Mouse (Mus musculus): ENCODE measurements around the gene Umad1.
A peak's percentile ranks its signal among the peaks of the same experiment; 100 is the strongest.

Umad1 gene

DNA sequence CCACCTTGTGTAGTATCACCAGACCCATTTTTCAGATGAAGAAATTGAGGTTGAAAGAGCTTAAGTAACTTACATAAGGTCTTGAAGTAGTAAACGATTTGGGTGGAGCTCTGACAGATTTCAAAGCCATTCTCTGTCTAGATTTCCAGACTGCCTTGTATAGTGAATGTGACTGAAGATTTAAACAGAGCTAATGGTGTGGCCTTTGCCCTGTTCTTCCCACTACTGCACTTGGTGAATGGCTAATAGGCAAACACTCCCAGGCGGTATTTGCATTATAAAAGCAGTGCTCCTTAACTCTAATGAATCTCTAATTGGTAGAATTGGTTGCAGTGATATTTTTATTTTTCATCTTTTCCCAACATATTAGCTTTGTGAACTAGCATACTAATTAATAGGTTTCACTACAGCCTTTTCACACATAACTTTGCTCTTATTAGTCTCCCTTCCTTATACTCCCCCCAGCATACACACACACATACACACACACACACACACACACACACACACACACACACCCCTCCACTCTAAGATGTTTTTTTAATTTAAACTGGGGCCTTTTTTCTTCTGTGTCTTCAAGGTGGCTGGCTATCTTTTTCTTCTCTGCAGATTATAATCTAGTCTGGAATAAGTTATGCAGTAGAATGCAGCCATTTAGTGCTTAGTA lies 109.2 kb downstream of the Umad1 start:
- DNase-seq (ENCODE audit: low spot score), result no peak

DNA sequence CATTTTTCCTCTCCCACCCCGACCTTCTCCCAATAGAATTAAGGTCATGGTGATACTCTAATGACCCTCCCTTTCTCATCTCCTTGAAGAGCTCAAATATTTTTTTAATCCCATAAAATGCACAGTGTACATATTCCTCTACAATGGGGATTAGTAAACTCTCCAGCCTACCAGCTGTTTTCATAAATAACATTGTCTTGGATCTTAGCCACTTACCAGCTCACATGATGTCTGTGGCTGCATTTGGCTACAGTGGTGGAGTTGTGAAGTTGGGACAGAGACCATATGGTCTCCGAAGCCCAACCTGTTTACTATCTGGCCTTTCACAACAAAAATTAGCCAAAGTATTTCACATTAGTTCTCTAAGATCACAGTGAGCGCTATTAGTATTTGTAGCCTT lies 111.5 kb downstream of the Umad1 start:
- peak; percentile 69 for DNase-seq (ENCODE audit: low spot score)

DNA sequence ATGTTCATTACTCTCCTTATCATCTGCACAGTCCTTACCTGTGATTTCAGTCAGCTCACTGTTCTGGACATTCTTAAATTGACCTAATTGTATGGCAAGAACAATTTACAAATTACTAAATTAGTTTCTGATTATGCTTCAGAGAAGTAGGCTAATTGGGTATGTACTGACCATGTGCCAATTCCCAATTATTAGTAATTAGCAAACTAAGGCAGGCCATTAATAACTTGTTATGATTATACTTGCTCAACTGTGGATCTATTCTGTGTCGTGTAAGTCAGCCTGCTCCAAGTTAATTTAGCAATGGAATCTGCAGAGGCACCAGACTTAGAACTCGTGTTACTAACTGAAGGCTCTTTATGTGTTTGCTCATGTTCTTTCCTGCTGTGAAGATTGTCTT lies 114.0 kb downstream of the Umad1 start:
- DNase-seq (ENCODE audit: low spot score), result no peak

DNA sequence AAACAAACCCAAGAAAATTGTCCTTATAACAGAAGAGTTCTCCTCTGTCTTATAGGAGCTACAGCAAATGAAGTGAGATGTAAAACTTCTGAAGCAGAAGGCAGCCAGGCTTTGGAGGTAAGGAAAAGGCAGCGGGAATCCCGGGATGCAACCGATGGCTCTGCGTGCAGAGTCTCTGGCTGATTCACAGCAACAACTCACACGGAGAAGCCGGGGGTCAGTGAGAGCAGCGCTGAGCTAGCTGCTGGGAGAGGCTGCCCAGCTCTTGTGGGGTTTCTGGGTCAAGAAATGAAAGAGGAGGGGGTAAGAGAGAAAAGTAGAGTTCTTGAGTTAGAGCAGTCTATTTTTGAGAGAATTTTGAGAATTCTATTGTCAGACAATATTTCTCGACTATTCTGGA lies 114.8 kb downstream of the Umad1 start:
- DNase-seq (ENCODE audit: low spot score), result no peak

DNA sequence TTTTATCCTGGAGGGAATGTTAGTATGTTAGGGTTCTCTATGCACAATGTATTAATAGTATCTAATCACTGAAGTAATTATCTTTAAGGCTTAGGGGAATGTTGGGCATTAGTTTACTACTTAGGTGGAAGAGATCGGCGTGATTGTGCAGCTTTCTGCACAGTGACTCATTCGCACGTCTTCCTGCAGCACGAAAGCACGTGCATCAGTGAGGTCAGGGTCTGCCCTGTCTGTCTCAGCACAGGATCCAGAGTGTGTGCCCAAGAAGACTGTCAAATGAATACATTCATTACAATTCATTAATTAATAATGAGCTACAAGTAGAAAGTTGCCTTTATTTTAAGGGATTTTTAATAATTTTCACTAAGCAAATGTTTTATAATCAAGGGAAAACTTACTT lies 115.2 kb downstream of the Umad1 start:
- no peak for DNase-seq (ENCODE audit: low spot score)

DNA sequence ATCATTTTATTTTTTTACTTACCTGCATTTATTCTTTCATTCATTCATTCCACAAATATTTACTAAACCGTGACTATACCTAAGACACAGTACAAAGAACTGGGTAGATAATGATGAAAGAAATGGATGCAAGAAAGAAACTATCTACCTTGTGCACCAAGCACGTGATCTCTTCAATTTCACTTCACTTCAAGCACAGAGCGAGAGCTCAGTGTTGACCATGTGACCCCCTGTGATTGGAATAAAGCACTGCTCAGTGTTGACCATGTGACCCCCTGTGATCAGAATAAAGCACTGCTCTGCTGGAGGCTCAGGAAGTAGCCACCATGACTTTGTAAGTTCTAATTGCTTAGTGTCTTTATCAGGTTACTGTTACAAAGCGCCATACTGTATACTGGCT lies 115.6 kb downstream of the Umad1 start:
- no peak for DNase-seq (ENCODE audit: low spot score)

DNA sequence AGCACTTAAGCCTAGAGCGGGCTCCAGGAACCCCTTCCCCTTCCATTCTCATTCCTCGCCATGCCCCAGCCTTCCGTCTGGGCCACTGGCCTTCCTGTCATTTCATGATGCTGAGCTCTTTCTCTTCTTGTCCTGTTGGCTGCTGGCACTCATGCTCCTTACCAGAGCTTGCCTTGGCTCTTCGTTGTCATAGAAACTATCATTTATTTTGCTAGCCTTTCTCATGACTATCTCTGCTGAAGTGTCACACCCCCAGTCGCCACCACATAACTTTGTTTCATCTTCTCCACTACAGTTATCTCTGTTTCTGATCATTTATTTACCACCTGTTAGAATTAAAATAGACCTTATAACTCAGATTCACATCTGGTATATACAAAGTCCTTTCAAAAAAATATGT lies 117.3 kb downstream of the Umad1 start:
- DNase-seq (ENCODE audit: low spot score), result no peak

DNA sequence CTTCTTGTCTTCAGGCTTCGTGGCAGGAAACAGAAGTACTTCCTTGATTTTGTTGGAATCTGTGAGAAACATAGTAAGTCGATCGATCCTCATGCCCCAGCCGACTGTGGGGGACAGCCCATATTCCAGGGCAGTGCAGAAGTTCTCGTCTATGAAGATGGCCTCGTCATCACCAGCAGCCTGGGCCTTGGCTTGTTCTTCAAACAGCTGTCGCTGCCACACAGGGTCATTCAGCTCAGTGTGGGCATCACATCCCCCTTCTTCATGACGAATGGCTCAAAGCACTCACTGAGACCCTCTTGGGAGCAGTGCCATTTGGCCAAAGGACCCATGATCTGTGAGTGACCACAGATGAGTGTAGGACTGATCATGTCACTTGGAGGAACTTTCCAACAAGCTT lies 118.6 kb downstream of the Umad1 start:
- no peak for DNase-seq (ENCODE audit: low spot score)

DNA sequence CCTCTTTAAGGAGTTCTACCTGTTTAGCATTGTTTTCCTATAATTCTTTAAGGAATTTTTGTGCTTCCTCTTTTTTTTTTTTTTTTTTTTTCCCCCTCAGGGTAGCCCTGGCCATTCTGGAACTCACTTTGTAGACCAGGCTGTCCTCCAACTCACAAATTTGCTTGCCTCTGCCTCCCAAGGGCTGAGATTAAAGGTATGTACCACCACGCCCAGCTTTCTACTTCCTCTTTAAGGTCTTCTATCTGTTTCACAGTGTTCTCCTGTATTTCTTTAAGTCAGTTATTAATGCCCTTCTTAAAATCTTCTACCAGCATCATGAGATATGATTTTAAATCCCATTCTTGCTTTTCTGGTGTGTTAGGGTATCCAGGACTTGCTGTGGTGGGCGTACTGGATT lies 130.2 kb downstream of the Umad1 start:
- DNase-seq (ENCODE audit: low spot score), result no peak

DNA sequence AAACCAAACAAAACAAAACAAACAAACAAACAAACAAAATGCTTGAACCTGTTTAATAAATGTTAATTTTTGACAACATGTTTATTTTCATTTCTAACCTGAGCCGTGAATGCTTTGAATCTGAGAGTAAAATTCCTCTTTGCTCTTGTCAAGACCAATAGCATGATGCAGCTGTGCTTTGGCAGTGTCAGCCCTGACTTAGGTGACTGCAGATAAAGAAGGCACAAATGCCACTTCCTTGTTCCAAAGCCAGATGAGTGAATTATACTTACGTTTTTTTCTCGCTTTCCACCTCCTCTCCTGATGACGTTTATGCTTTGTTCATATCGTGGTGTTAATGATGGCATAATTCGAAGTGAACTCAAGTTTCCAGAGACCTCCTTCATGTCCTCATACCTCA lies 131.2 kb downstream of the Umad1 start:
- DNase-seq (ENCODE audit: low spot score), result no peak

DNA sequence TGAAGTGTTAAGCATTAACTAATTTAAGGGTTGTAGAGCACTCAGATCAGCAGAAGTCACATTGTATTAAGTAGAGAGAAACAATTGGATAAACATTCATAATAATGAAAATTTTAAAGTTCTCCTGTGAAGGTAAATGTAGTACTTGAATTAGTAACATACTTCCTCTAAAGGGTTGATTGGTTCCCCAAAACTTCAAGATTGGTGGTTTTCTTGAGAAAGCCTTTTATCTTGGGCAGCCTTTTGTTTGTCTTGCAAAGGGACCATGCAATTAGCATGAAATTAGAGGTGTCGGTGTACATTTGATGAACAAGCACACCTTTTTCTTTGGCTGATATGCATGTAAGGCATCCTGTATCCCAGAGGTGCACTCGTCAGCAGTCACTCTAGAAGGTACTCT lies 131.8 kb downstream of the Umad1 start:
- DNase-seq (ENCODE audit: low spot score), result no peak

DNA sequence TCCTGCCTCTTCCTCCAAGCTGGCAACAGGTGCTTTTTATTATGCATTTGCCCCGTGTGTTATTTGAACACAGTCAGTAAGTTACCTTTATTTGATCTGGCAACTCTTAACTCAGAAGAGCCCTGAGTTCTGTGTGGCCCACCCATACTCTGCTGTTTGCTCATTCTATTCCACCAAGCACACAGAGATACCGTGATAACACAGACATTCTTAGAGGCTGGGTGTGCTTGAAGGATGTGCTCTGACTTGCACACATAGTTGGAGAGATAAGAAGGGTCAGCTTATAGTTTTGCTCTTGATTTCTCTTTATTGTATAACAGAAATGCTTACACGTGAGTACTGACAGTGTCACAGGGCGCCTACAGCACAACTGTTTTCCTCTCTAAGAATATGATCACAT lies 133.9 kb downstream of the Umad1 start:
- DNase-seq (ENCODE audit: low spot score), result no peak

DNA sequence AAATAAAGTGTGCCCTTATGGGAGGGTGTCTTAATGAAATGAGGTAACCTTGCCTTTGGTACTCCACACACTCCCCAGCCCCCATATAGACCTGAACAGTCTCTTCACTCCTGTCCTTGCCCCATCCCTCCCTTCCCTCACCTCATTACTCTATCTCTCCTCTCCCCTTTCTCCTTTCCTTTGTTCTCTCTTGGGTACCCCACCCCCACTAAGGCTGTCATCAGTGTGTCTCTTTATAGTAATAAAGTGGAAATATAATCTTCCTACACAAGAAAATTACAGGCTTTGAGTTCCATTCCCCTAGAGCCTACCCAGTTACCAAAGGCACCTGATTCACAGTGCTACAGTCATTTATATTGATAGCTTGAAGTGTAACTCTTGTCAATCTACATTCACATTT lies 135.0 kb downstream of the Umad1 start:
- DNase-seq (ENCODE audit: low spot score), result no peak

DNA sequence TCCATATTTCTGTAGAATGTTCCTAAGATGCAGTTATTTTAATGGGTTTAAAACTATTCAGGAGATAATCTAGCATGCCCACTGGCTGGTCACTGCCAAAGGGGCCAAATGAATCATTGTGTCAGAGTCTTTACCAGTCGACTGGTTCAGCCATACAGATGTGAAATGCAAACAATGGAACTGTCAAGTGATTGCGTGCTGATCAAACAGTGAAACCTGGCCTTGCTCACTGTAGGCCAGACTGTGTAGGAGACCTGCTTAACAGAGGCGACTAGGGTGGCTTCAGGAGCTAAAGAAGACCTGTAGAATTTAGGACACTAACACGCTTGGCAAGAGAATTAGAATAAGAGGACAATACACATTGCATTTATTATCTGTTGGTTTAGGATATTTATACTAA lies 136.0 kb downstream of the Umad1 start:
- DNase-seq (ENCODE audit: low spot score), result no peak

DNA sequence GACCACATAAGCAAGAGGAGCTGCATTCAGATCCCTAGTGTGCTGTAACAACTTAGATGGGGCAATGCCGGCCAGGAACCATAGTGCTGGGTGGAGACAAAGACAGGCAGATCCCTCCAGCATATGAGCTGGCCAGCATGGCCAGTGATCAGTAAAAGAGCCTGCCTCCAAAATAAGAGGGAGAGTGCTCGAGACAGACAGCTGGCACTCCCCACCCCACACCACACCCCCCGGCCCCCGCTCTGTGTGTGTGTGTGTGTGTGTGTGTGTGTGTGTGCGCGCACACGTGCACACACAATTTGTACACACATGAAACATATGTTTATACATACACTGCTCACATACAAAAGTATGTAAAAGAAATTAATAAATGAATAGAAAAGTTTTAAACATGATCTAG lies 138.2 kb downstream of the Umad1 start:
- DNase-seq (ENCODE audit: low spot score), result no peak

DNA sequence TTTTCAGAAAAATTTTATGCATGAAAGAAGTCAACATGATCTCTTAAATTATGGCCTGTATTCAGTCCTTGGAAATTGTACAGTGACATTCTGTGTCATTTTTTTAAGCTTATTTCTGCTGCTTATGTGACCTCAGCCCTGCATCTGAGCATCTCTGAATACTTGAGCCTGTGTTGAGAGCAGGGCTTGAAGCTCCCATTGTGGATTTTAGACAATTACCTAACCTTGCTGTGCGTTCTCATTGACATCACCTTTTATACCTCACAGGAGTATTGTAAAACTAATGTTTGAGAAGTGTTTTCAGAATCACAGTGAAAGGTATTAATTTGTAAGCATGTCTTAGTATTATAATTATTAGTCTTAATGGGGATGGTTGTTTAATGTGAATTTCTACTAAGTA lies 140.6 kb downstream of the Umad1 start:
- DNase-seq (ENCODE audit: low spot score), result no peak

DNA sequence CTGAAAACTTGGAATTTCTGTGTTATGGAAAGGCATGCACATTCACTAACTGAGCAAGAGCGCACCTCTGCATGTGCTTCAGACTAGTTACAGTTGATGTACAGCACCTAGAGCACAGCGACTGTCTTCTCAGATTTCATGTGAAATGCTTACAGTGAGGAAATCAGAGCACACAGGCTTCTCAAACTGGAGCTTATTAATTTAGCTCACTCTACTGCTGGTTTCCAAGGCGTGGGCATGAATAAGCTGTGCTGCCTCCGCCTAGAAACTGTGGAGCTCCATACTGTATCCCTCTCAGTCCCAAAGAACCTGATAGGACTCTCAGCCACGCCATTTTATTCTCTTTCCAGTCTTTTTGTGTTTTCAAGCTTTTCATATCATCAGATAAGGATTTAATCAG lies 144.0 kb downstream of the Umad1 start:
- no peak for DNase-seq (ENCODE audit: low spot score)

DNA sequence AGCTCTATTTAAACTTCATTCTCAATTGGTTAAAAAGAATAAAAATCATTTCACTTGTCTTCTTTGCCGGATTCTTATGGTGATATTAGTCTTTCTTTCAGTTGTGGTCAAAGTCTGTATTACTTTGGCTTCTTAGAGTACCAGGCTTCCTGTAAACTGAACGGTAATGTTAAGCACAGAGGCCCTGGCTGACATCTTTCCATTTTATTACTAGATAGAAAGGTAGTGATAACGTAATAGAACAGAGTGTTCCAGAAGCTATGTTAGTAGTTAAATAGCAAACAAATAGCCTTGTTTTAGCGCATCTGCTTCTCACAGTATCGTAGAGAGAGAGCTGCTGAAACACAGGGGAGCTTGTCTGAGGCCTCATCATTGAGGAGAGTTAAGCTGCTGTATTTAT lies 146.8 kb downstream of the Umad1 start:
- no peak for DNase-seq (ENCODE audit: low spot score)

DNA sequence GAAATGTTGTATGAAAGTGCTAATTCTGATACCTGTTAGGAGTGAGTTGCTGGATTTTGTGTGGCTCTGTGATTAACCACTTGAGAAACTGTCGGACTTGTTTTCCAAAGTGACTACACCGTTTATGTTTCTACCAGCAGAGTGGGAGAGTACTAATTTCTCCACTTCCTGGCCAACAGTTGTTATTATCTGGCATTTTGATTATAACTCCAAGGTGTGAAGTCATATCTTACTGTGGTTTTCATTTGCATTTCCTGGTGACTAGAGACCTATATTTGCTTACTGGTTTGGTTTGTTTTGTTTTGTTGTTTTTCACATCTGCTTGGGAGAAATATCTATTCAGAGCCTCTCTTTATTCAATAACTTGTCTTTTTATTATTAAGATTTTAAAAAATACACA lies 149.2 kb downstream of the Umad1 start:
- DNase-seq (ENCODE audit: low spot score), result no peak

DNA sequence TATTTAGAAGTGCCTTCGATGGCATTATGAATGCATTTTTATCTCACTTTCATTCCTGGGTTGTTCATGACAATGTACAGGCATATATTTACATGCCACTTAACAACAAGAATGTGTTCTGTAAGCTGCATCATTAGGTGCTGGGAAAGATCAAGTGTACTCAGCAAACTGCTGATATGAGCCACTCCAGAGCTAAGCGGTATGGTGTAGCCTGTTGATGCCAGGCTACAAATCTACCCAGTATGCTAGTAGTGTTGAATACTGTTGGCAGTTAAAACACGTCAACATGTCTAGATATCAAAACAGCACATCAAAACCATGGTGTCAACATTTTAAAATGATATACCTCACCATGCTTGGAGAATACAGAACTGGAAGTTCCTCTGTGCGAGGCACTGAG lies 150.8 kb downstream of the Umad1 start:
- DNase-seq (ENCODE audit: low spot score), result no peak

DNA sequence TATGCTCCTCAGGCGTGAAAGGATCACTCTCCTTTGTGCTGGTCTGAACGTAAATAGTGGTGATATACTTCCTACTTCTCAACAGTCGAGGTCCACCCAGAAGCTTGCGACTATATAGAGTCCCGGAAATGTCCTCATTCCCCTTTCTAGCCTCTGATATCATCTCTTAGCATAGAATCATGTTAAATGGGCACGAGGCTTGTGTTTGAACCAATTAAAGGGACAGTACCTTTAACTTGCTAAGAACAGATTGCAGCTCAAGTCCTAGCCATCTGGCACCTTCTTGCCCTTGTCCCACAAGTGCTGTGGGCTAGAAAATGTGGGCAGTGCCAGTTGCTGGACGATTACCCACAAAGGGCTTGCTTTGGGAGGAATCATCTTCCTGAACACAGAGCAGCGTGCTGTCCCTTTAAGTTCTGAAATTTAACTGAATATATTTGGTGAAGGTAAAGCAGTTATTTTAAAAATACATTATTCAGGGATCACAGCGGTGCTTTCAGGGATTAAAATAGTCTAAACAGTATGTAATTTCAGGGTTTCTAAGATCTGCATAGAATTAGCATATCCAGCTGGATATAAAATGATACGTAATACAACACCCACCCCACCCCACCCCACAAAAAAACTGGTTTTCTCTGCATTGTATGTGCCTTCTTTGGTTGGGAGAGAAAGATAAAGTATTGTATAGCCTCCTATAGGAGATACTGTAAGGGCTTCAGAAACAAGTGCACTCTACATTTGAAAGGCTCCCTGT lies 153.9 kb downstream of the Umad1 start:
- DNase-seq (ENCODE audit: low spot score), result no peak

DNA sequence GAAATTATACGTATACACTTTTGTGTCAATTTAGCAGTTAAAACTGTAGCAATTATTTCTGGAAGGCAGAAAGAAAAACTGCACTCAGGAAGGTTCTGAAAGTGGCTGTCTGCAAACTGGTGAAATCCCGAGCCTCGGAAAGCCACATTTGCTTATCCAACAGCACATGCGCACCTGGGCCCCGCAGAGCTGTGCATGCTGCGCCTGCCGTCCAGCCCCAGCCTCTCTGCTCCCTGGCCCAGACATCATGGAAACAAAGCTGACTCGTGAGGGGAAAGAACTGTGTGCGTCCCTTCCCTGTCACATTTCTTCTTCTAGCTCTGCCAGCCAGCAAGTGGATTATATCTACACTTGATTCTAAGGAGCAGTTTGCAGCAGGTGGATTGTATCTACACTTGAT lies 154.9 kb downstream of the Umad1 start:
- DNase-seq (ENCODE audit: low spot score), result no peak

DNA sequence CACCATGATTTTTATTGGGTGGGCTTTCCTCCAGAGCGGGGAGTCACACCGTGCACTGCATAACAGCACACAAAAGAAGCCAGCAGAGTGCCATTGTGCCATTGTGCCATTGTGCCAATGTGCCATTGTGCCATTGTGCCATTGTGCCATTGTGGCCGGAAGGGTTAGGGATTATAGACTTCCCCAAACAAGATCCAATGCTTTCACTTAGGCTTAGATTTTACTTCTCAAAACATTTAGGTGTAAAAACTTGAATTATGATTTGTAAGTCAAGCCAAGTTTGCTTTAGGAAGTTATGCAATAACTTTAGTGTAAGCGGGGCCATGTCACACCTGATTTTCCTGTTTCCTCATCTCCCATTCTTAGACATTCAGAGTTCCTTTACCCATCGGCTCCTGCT lies 156.7 kb downstream of the Umad1 start:
- DNase-seq (ENCODE audit: low spot score), result no peak

All from adipocyte (in vitro differentiated cells).